ENCODE assay signal across 10 mouse cellular contexts in genomic region chrX:6448001-6448400, GRCm38 (mm10). TPM values are rescaled to one million over a fixed set of nuclear protein-coding genes. Genes with fewer than 3 reads are reported as not detected.
DNase-seq lines count a peak whose midpoint lies in the region; ATAC-seq and TF ChIP-seq lines count a peak whose summit lies in the region.
"Had no signal": no experiment of that assay in that cellular context is flagged by ENCODE, and none has a peak within 500 bp of the region (broad histone marks: within the 10 kb centered on the region; RNA-seq: fewer than 3 reads in every experiment).

No protein-coding gene starts in this region.

- H3K4me2 ChIP-seq in forebrain, embryonic 13.5 days: no peak overlapping the region
- no peak overlapping the region for H3K4me2 ChIP-seq in forebrain, embryonic 12.5 days
- no peak overlapping the region for H3K4me2 ChIP-seq in hindbrain, embryonic 14.5 days (replicated peaks)
- H3K4me2 ChIP-seq: embryonic facial prominence, embryonic 13.5 days had no signal

- ATAC-seq in forebrain, embryonic 13.5 days: peak; percentile 30; the same call in 1 of the 2 replicates
- no peak for ATAC-seq in forebrain, embryonic 12.5 days (ENCODE audit: low FRiP score)
- no peak for ATAC-seq in hindbrain, embryonic 14.5 days (ENCODE audit: low FRiP score)
- ATAC-seq: CD4-positive, CD25-positive, alpha-beta regulatory T cell, adult 4 months had no signal

- peak; percentile 12 for DNase-seq in retina, postnatal 1 day
- no peak for DNase-seq in retina, embryonic 14.5 days (ENCODE audit: low spot score)
- DNase-seq in kidney, postnatal 36 days: peak; percentile 31 to 37
- no peak for DNase-seq in thymus, postnatal 14 days
- DNase-seq in hindbrain, embryonic 14.5 days (ENCODE audit: low spot score): no peak
- no peak for DNase-seq in lung, adult 2 months

- H3K4me1 ChIP-seq in forebrain, embryonic 13.5 days: peaks cover 5% of the 10 kb centered on the region; the same call in 1 of the 2 replicates
- H3K4me1 ChIP-seq in forebrain, embryonic 12.5 days: no peaks in the 10 kb centered on the region
- H3K4me1 ChIP-seq in hindbrain, embryonic 14.5 days (replicated peaks; ENCODE audit: control insufficient read depth, insufficient read depth, low read length): no peaks in the 10 kb centered on the region
- peaks cover 3% of the 10 kb centered on the region for H3K4me1 ChIP-seq in lung, adult 2 months (ENCODE audit: control insufficient read depth, insufficient read depth, low read length)

- no peak for TF ChIP-seq POLR2A in lung, adult 2 months (IDR thresholded peaks at IDR 0.05; ENCODE audit: borderline replicate concordance, extremely low read depth, low read depth, low read length)

- TF ChIP-seq CTCF in lung, adult 2 months (IDR thresholded peaks at IDR 0.05; ENCODE audit: insufficient read depth, low read length): no peak

- no peak overlapping the region for H3K27ac ChIP-seq in forebrain, embryonic 13.5 days
- no peak overlapping the region for H3K27ac ChIP-seq in forebrain, embryonic 12.5 days
- no peak overlapping the region for H3K27ac ChIP-seq in hindbrain, embryonic 14.5 days

- H3K9me3 ChIP-seq in forebrain, embryonic 13.5 days (replicated peaks): no peaks in the 10 kb centered on the region
- H3K9me3 ChIP-seq in forebrain, embryonic 12.5 days: no peaks in the 10 kb centered on the region
- no peaks in the 10 kb centered on the region for H3K9me3 ChIP-seq in hindbrain, embryonic 14.5 days (ENCODE audit: control insufficient read depth, low read length)
- H3K9me3 ChIP-seq: embryonic facial prominence, embryonic 13.5 days had no signal

- H3K9ac ChIP-seq in forebrain, embryonic 13.5 days: no peak overlapping the region
- H3K9ac ChIP-seq in forebrain, embryonic 12.5 days: no peak overlapping the region
- no peak overlapping the region for H3K9ac ChIP-seq in hindbrain, embryonic 14.5 days
- H3K9ac ChIP-seq: embryonic facial prominence, embryonic 13.5 days had no signal

- H3K27me3 ChIP-seq in forebrain, embryonic 13.5 days: no peaks in the 10 kb centered on the region
- H3K27me3 ChIP-seq in forebrain, embryonic 12.5 days: no peaks in the 10 kb centered on the region
- H3K27me3 ChIP-seq in hindbrain, embryonic 14.5 days (ENCODE audit: control insufficient read depth, insufficient read depth, low read length): no peaks in the 10 kb centered on the region
- H3K27me3 ChIP-seq: embryonic facial prominence, embryonic 13.5 days had no signal

- no peak overlapping the region for H3K4me3 ChIP-seq in forebrain, embryonic 13.5 days
- H3K4me3 ChIP-seq in forebrain, embryonic 12.5 days (replicated peaks): no peak overlapping the region
- no peak overlapping the region for H3K4me3 ChIP-seq in hindbrain, embryonic 14.5 days (replicated peaks; ENCODE audit: low read length)
- H3K4me3 ChIP-seq in lung, adult 2 months (replicated peaks; ENCODE audit: extremely low read depth, low read depth, low read length): no peak overlapping the region
- H3K4me3 ChIP-seq: embryonic facial prominence, embryonic 13.5 days had no signal

- no peaks in the 10 kb centered on the region for H3K36me3 ChIP-seq in forebrain, embryonic 13.5 days (ENCODE audit: poor library complexity, severe bottlenecking)
- H3K36me3 ChIP-seq in forebrain, embryonic 12.5 days (replicated peaks): no peaks in the 10 kb centered on the region
- H3K36me3 ChIP-seq in hindbrain, embryonic 14.5 days (replicated peaks; ENCODE audit: control insufficient read depth, insufficient read depth): no peaks in the 10 kb centered on the region
- H3K36me3 ChIP-seq: embryonic facial prominence, embryonic 13.5 days had no signal

- 58% methylated on average over 4 of the region's 4 CpGs for WGBS in forebrain, embryonic 13.5 days
- 65% methylated on average over 4 of the region's 4 CpGs for WGBS in forebrain, embryonic 12.5 days
- 57% methylated on average over 4 of the region's 4 CpGs for WGBS in hindbrain, embryonic 14.5 days
- WGBS in lung, adult 2 months: 56% methylated on average over 4 of the region's 4 CpGs

RNA-seq across cellular contexts. Expression of gene Shroom4, which starts 48.3 kb away (rescaled TPM):
- polyA plus RNA-seq in forebrain, embryonic 13.5 days (2015; fragmentation: Nextera tagmentation; extraction: Ambion mirVana): 1.3 and 1.9 TPM in 2 replicates
- polyA plus RNA-seq in forebrain, embryonic 12.5 days (2016; fragmentation: Nextera tagmentation; extraction: Ambion mirVana): 3.6 and 4.2 TPM in 2 replicates
- 2.1 and 2.5 TPM in 2 replicates for polyA plus RNA-seq in hindbrain, embryonic 14.5 days (2014; fragmentation: Nextera tagmentation; extraction: Ambion mirVana)
- polyA plus RNA-seq in lung, adult 2 months (2012; rRNA removed): 9.2 and 12.9 TPM in 2 replicates
- polyA plus RNA-seq: CD4-positive, CD25-positive, alpha-beta regulatory T cell, adult 4 months had no signal

Comparison
In these comparisons a context has a peak if more than half of its experiments do, and no peak if none do; other contexts are left out.
1. DNase-seq: peak in retina, postnatal 1 day (single experiment) and kidney, postnatal 36 days (2 of 2); none in retina, embryonic 14.5 days (single experiment), thymus, postnatal 14 days (single experiment), hindbrain, embryonic 14.5 days (single experiment) and lung, adult 2 months (single experiment).